Mouse (Mus musculus): ENCODE measurements around the gene Csnk2a1. TPM values are rescaled to one million over a fixed set of nuclear protein-coding genes. Genes with fewer than 3 reads are reported as not detected.

Csnk2a1 gene
- polyA plus RNA-seq, 1 experiment from 2014 or later: 112 TPM

- peaks cover 16% of the 10 kb centered on the region for H3K4me1 ChIP-seq (replicated peaks; ENCODE audit: control insufficient read depth, insufficient read depth, low read length)
- DNase-seq (ENCODE audit: low spot score) (peak; percentile 93), ATAC-seq (replicated peaks; ENCODE audit: low FRiP score, low TSS enrichment, low read depth) (peak; percentile 97)
- under 1% methylated on average over 59 of the region's 70 CpGs for WGBS
- no peaks in the 10 kb centered on the region for H3K27me3 ChIP-seq (replicated peaks; ENCODE audit: control insufficient read depth, insufficient read depth, low read length)
- no peaks in the 10 kb centered on the region for H3K9me3 ChIP-seq (ENCODE audit: control insufficient read depth, low read length)
- H3K36me3 ChIP-seq (ENCODE audit: control insufficient read depth, insufficient read depth, low read length): no peaks in the 10 kb centered on the region
- H3K9ac ChIP-seq (ENCODE audit: low read length): peak within 1 kb of the TSS; percentile 81
- H3K4me2 ChIP-seq (ENCODE audit: low read length): peak within 1 kb of the TSS; percentile 80
- H3K4me3 ChIP-seq (ENCODE audit: low read depth, low read length): peak within 1 kb of the TSS; percentile 88
- peak within 1 kb of the TSS; percentile 73; the same call in 1 of the 2 replicates for H3K27ac ChIP-seq (ENCODE audit: low read depth)
Measured at GRCm38 (mm10) chr2:152293727-152294475, 67.3 kb downstream of the Csnk2a1 start, which contains the start of gene Tbc1d20. Gene Tbc1d20, plus strand, starts transcription at chr2:152293828.

GRCm38 (mm10) chr2:152294541-152294940, 67.9 kb downstream of the Csnk2a1 start:
- H3K9me3 ChIP-seq (ENCODE audit: control insufficient read depth, low read length): no peaks in the 10 kb centered on the region
- DNase-seq (ENCODE audit: low spot score) (no peak), ATAC-seq (replicated peaks; ENCODE audit: low FRiP score, low TSS enrichment, low read depth) (no peak)
- H3K4me2 ChIP-seq (ENCODE audit: low read length): peak overlapping the region; percentile 80
- H3K36me3 ChIP-seq (ENCODE audit: control insufficient read depth, insufficient read depth, low read length): no peaks in the 10 kb centered on the region
- 33% methylated on average over 5 of the region's 5 CpGs for WGBS
- no peak overlapping the region for H3K27ac ChIP-seq (ENCODE audit: low read depth)
- H3K27me3 ChIP-seq (replicated peaks; ENCODE audit: control insufficient read depth, insufficient read depth, low read length): no peaks in the 10 kb centered on the region
- peak overlapping the region; percentile 88 for H3K4me3 ChIP-seq (ENCODE audit: low read depth, low read length)
- peaks cover 16% of the 10 kb centered on the region for H3K4me1 ChIP-seq (replicated peaks; ENCODE audit: control insufficient read depth, insufficient read depth, low read length)
- H3K9ac ChIP-seq (ENCODE audit: low read length): peak overlapping the region; percentile 81

- no peak overlapping the region for H3K27ac ChIP-seq (ENCODE audit: low read depth)
- H3K36me3 ChIP-seq (ENCODE audit: control insufficient read depth, insufficient read depth, low read length): peaks cover 52% of the 10 kb centered on the region
- no peaks in the 10 kb centered on the region for H3K27me3 ChIP-seq (replicated peaks; ENCODE audit: control insufficient read depth, insufficient read depth, low read length)
- no peak overlapping the region for H3K4me3 ChIP-seq (ENCODE audit: low read depth, low read length)
- WGBS: 76% methylated on average over 2 of the region's 2 CpGs
- DNase-seq (ENCODE audit: low spot score): no peak
- H3K9ac ChIP-seq (ENCODE audit: low read length): no peak overlapping the region
- no peaks in the 10 kb centered on the region for H3K9me3 ChIP-seq (ENCODE audit: control insufficient read depth, low read length)
- no peaks in the 10 kb centered on the region for H3K4me1 ChIP-seq (replicated peaks; ENCODE audit: control insufficient read depth, insufficient read depth, low read length)
- no peak overlapping the region for H3K4me2 ChIP-seq (ENCODE audit: low read length)
- ATAC-seq (replicated peaks; ENCODE audit: low FRiP score, low TSS enrichment, low read depth): no peak
Measured at GRCm38 (mm10) chr2:152302862-152303261, 76.2 kb downstream of the Csnk2a1 start.

- no peak overlapping the region for H3K27ac ChIP-seq (ENCODE audit: low read depth)
- H3K9ac ChIP-seq (ENCODE audit: low read length): no peak overlapping the region
- no peak overlapping the region for H3K4me3 ChIP-seq (ENCODE audit: low read depth, low read length)
- WGBS: 44% methylated on average over 5 of the region's 5 CpGs
- H3K4me2 ChIP-seq (ENCODE audit: low read length): no peak overlapping the region
- H3K27me3 ChIP-seq (replicated peaks; ENCODE audit: control insufficient read depth, insufficient read depth, low read length): no peaks in the 10 kb centered on the region
- DNase-seq (ENCODE audit: low spot score) (no peak), ATAC-seq (replicated peaks; ENCODE audit: low FRiP score, low TSS enrichment, low read depth) (no peak)
- H3K9me3 ChIP-seq (ENCODE audit: control insufficient read depth, low read length): no peaks in the 10 kb centered on the region
- no peaks in the 10 kb centered on the region for H3K4me1 ChIP-seq (replicated peaks; ENCODE audit: control insufficient read depth, insufficient read depth, low read length)
- H3K36me3 ChIP-seq (ENCODE audit: control insufficient read depth, insufficient read depth, low read length): peaks cover 61% of the 10 kb centered on the region
Measured at GRCm38 (mm10) chr2:152303781-152304180, 77.1 kb downstream of the Csnk2a1 start.

GRCm38 (mm10) chr2:152305480-152305879, 78.8 kb downstream of the Csnk2a1 start:
- 94% methylated on average over 6 of the region's 6 CpGs for WGBS
- no peaks in the 10 kb centered on the region for H3K9me3 ChIP-seq (ENCODE audit: control insufficient read depth, low read length)
- no peak overlapping the region for H3K9ac ChIP-seq (ENCODE audit: low read length)
- peaks cover 78% of the 10 kb centered on the region for H3K36me3 ChIP-seq (ENCODE audit: control insufficient read depth, insufficient read depth, low read length)
- H3K4me1 ChIP-seq (replicated peaks; ENCODE audit: control insufficient read depth, insufficient read depth, low read length): no peaks in the 10 kb centered on the region
- H3K4me3 ChIP-seq (ENCODE audit: low read depth, low read length): no peak overlapping the region
- H3K4me2 ChIP-seq (ENCODE audit: low read length): no peak overlapping the region
- no peak for ATAC-seq (replicated peaks; ENCODE audit: low FRiP score, low TSS enrichment, low read depth)
- no peak for DNase-seq (ENCODE audit: low spot score)
- no peak overlapping the region for H3K27ac ChIP-seq (ENCODE audit: low read depth)
- H3K27me3 ChIP-seq (replicated peaks; ENCODE audit: control insufficient read depth, insufficient read depth, low read length): no peaks in the 10 kb centered on the region

GRCm38 (mm10) chr2:152307186-152307585, 80.5 kb downstream of the Csnk2a1 start:
- H3K4me1 ChIP-seq (replicated peaks; ENCODE audit: control insufficient read depth, insufficient read depth, low read length): no peaks in the 10 kb centered on the region
- 88% methylated on average over 3 of the region's 3 CpGs for WGBS
- no peak overlapping the region for H3K27ac ChIP-seq (ENCODE audit: low read depth)
- H3K36me3 ChIP-seq (ENCODE audit: control insufficient read depth, insufficient read depth, low read length): peaks cover 89% of the 10 kb centered on the region
- H3K27me3 ChIP-seq (replicated peaks; ENCODE audit: control insufficient read depth, insufficient read depth, low read length): no peaks in the 10 kb centered on the region
- ATAC-seq (replicated peaks; ENCODE audit: low FRiP score, low TSS enrichment, low read depth): no peak
- DNase-seq (ENCODE audit: low spot score): no peak
- H3K4me3 ChIP-seq (ENCODE audit: low read depth, low read length): no peak overlapping the region
- H3K9ac ChIP-seq (ENCODE audit: low read length): no peak overlapping the region
- H3K4me2 ChIP-seq (ENCODE audit: low read length): no peak overlapping the region
- H3K9me3 ChIP-seq (ENCODE audit: control insufficient read depth, low read length): no peaks in the 10 kb centered on the region

GRCm38 (mm10) chr2:152312996-152313395, 86.4 kb downstream of the Csnk2a1 start:
- Histone ChIP-seq H3K27ac (ENCODE audit: low read depth) (no peak overlapping the region), H3K4me3 (ENCODE audit: low read depth, low read length) (no peak overlapping the region), H3K9ac (ENCODE audit: low read length) (no peak overlapping the region), H3K4me1 (replicated peaks; ENCODE audit: control insufficient read depth, insufficient read depth, low read length) (no peaks in the 10 kb centered on the region), H3K27me3 (replicated peaks; ENCODE audit: control insufficient read depth, insufficient read depth, low read length) (no peaks in the 10 kb centered on the region), H3K9me3 (ENCODE audit: control insufficient read depth, low read length) (no peaks in the 10 kb centered on the region), H3K36me3 (ENCODE audit: control insufficient read depth, insufficient read depth, low read length) (peaks cover 97% of the 10 kb centered on the region), H3K4me2 (ENCODE audit: low read length) (no peak overlapping the region)
- WGBS: 79% methylated on average over 7 of the region's 7 CpGs
- ATAC-seq (replicated peaks; ENCODE audit: low FRiP score, low TSS enrichment, low read depth) (no peak), DNase-seq (ENCODE audit: low spot score) (no peak)

- 83% methylated on average over 6 of the region's 6 CpGs for WGBS
- peaks cover 97% of the 10 kb centered on the region for H3K36me3 ChIP-seq (ENCODE audit: control insufficient read depth, insufficient read depth, low read length)
- no peak overlapping the region for H3K9ac ChIP-seq (ENCODE audit: low read length)
- no peaks in the 10 kb centered on the region for H3K27me3 ChIP-seq (replicated peaks; ENCODE audit: control insufficient read depth, insufficient read depth, low read length)
- no peak overlapping the region for H3K4me2 ChIP-seq (ENCODE audit: low read length)
- DNase-seq (ENCODE audit: low spot score): no peak
- ATAC-seq (replicated peaks; ENCODE audit: low FRiP score, low TSS enrichment, low read depth): no peak
- H3K27ac ChIP-seq (ENCODE audit: low read depth): no peak overlapping the region
- H3K9me3 ChIP-seq (ENCODE audit: control insufficient read depth, low read length): no peaks in the 10 kb centered on the region
- H3K4me1 ChIP-seq (replicated peaks; ENCODE audit: control insufficient read depth, insufficient read depth, low read length): no peaks in the 10 kb centered on the region
- H3K4me3 ChIP-seq (ENCODE audit: low read depth, low read length): no peak overlapping the region
Measured at GRCm38 (mm10) chr2:152313926-152314325, 87.3 kb downstream of the Csnk2a1 start.

GRCm38 (mm10) chr2:152317054-152317453, 90.4 kb downstream of the Csnk2a1 start:
- ATAC-seq (replicated peaks; ENCODE audit: low FRiP score, low TSS enrichment, low read depth): no peak
- DNase-seq (ENCODE audit: low spot score): no peak
- no peaks in the 10 kb centered on the region for H3K4me1 ChIP-seq (replicated peaks; ENCODE audit: control insufficient read depth, insufficient read depth, low read length)
- H3K36me3 ChIP-seq (ENCODE audit: control insufficient read depth, insufficient read depth, low read length): peaks cover 96% of the 10 kb centered on the region
- H3K4me2 ChIP-seq (ENCODE audit: low read length): no peak overlapping the region
- no peak overlapping the region for H3K27ac ChIP-seq (ENCODE audit: low read depth)
- H3K9me3 ChIP-seq (ENCODE audit: control insufficient read depth, low read length): no peaks in the 10 kb centered on the region
- no peak overlapping the region for H3K4me3 ChIP-seq (ENCODE audit: low read depth, low read length)
- H3K27me3 ChIP-seq (replicated peaks; ENCODE audit: control insufficient read depth, insufficient read depth, low read length): no peaks in the 10 kb centered on the region
- WGBS: 79% methylated on average over 6 of the region's 6 CpGs
- no peak overlapping the region for H3K9ac ChIP-seq (ENCODE audit: low read length)
